Mouse (Mus musculus) cerebellum, adult 2 months (tissue): ENCODE data around the gene Top2b.

Experiments used
- CTCF ChIP-seq: fragments of 200-500 bp; IDR thresholded peaks from 2 replicates; pipeline ENCODE4 v1.5.1; 2011; ENCODE audit warnings: low read depth, mild to moderate bottlenecking, control low read depth, low read length, moderate library complexity, borderline replicate concordance; ENCODE audit not compliant: insufficient read depth
- POLR2A ChIP-seq: fragments of 200-500 bp; IDR thresholded peaks from 2 replicates; pipeline ENCODE4 v1.6.1; 2011; ENCODE audit warnings: low read length, control low read depth, borderline replicate concordance; ENCODE audit not compliant: insufficient read depth

- no peak for TF ChIP-seq POLR2A
- TF ChIP-seq CTCF: no peak
Observed at GRCm38 (mm10) chr14:16433206-16433605, 68.2 kb downstream of the Top2b start.
